Mouse (Mus musculus): ENCODE measurements around the gene Nes. TPM values are rescaled to one million over a fixed set of nuclear protein-coding genes. Genes with fewer than 3 reads are reported as not detected.

Nes gene
- polyA plus RNA-seq, 1 experiment from 2014 or later = 42.0 TPM

DNA sequence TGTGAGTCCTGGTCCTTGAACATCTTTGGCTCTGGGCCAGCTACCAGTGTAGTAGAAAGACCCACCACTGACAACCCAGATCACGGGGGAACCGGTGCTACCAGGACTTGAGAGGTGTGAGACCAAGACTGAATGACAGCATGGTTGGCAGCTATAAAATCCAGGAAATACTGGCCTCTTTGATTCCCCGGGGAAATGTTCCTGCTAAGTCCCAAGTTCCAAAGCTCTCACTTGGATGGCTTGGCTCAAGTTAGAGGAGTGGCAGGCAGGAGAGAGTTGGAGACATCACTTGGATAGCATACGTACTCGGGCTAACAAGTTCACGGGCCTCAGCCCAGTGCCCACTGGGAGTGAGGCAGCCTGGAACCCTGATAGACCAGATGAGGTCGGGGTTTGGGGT is 27.3 kb upstream of the Nes start:
- Histone ChIP-seq H3K4me3 (no peak overlapping the region), H3K4me2 (replicated peaks) (no peak overlapping the region), H3K36me3 (peaks cover 44% of the 10 kb centered on the region), H3K27me3 (no peaks in the 10 kb centered on the region), H3K9ac (no peak overlapping the region), H3K27ac (no peak overlapping the region), H3K9me3 (no peaks in the 10 kb centered on the region), H3K4me1 (peaks cover 43% of the 10 kb centered on the region)
- no peak for ATAC-seq (ENCODE audit: insufficient number of reproducible peaks, insufficient read depth, low FRiP score, low TSS enrichment)
- 82% methylated on average over 7 of the region's 7 CpGs for WGBS

DNA sequence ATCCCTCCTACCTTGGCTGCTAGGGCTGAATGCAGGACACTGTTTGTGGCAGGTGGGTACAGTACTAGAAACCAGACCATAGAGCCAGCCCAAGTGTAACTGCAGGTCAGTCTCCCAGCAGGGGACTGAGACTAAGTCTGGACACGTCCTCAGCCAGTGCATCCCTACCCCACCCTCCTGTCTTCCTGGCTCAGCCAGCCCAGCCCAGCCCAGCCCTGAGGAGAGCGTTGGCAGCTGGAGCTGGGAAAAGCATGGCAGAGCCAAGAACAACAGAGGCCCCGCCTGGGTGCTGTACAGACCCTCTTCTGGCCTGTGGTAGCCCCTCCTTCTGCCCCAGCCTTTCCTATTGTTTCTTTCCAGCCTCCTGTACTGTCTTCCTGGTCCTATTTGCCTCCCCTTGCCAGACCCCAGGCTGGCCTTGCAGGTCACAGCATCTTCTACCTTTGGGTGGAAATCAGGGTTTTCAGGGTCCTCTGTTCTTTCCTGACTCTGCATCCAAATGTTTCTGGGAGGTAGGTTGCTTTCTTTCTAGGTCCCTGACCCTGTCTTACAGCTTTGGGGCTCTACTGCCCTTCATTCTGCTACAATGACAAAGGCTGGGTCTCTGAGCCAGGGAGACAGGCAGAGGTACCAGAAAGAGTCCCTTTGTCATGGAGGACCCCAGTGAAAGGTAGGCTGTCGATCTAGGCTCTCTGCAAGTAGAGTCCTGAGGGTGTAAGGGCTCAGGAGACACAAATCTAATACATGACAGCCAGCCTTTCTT is 25.9 kb upstream of the Nes start:
- ATAC-seq (ENCODE audit: insufficient number of reproducible peaks, insufficient read depth, low FRiP score, low TSS enrichment) = peak; percentile 22; the same call in 1 of the 2 replicates
- 16% methylated on average over 4 of the region's 4 CpGs for WGBS
- Histone ChIP-seq H3K4me2 (replicated peaks) (no peak overlapping the region), H3K36me3 (peaks cover 30% of the 10 kb centered on the region), H3K27ac (peak overlapping the region; percentile 97), H3K9ac (peak overlapping the region; percentile 41; the same call in 1 of the 2 replicates), H3K27me3 (no peaks in the 10 kb centered on the region), H3K4me3 (no peak overlapping the region), H3K9me3 (no peaks in the 10 kb centered on the region), H3K4me1 (peaks cover 50% of the 10 kb centered on the region)

DNA sequence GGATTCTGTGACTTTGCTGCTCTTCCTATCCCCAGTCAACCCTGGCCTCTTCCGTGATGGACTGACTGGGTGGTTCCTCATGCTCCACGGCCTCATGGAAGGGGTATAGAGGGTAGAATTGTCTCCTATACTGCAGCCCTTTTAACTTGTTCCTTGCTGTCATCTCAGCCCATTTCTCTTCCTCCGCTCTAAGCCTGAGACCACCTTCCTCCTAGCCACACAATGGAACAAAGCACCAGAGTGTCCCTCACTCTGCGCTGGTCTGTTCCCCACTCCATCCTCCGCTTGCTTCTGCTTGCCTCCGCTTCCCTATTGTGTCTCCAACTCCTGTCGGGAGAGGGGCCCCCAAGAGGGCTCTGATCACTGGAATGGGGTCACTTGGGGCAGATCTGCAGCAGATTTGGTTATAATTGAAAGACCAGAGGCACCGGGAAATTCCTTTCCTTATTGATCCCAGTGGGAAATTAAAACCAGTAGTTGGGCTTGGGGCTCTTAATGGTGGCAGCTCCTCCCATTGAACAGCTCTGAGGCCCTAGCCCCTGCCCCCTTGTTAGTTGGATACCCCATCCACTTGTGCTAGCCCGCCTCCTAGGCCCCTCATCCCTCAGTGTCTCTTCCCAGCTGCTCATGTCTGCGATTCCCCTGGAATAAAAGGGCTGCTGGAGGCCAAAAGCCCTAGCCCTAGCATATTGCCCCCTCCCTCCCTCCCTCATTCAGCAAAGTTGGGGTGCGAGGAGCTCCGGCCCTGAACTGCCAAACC is 24.9 kb upstream of the Nes start:
- peaks cover 20% of the 10 kb centered on the region for H3K36me3 ChIP-seq
- H3K4me1 ChIP-seq = peaks cover 55% of the 10 kb centered on the region
- no peak overlapping the region for H3K4me3 ChIP-seq
- H3K9me3 ChIP-seq = no peaks in the 10 kb centered on the region
- ATAC-seq (ENCODE audit: insufficient number of reproducible peaks, insufficient read depth, low FRiP score, low TSS enrichment) = no peak
- H3K27me3 ChIP-seq = no peaks in the 10 kb centered on the region
- no peak overlapping the region; the same call in 1 of the 2 replicates for H3K9ac ChIP-seq
- H3K4me2 ChIP-seq (replicated peaks) = peak overlapping the region; percentile 74
- WGBS = 6% methylated on average over 11 of the region's 12 CpGs
- H3K27ac ChIP-seq = peak overlapping the region; percentile 97

DNA sequence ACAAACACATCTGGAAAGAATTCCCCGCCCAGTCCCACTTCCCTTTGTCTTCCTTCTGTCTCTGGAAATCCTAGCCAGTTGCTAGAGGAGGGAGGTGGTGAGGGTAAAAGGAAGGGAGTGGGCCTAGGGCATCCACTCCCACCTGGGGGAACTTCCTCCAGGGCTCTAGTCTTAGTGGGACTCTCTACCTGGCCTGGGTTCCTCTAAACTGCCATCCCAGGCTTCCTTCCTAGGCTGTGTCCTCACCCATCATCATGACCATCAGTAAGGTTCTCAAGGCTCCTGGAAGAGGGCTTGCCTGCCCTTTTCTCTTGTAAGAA is 24.4 kb upstream of the Nes start:
- Histone ChIP-seq H3K9me3 (no peaks in the 10 kb centered on the region), H3K9ac (peak overlapping the region; percentile 69; the same call in 1 of the 2 replicates), H3K4me3 (no peak overlapping the region), H3K27ac (peak overlapping the region; percentile 97), H3K4me1 (peaks cover 60% of the 10 kb centered on the region), H3K4me2 (replicated peaks) (peak overlapping the region; percentile 74), H3K27me3 (no peaks in the 10 kb centered on the region), H3K36me3 (peaks cover 15% of the 10 kb centered on the region)
- 0% methylated on average over 1 of the region's 1 CpGs for WGBS
- ATAC-seq (ENCODE audit: insufficient number of reproducible peaks, insufficient read depth, low FRiP score, low TSS enrichment) = no peak

DNA sequence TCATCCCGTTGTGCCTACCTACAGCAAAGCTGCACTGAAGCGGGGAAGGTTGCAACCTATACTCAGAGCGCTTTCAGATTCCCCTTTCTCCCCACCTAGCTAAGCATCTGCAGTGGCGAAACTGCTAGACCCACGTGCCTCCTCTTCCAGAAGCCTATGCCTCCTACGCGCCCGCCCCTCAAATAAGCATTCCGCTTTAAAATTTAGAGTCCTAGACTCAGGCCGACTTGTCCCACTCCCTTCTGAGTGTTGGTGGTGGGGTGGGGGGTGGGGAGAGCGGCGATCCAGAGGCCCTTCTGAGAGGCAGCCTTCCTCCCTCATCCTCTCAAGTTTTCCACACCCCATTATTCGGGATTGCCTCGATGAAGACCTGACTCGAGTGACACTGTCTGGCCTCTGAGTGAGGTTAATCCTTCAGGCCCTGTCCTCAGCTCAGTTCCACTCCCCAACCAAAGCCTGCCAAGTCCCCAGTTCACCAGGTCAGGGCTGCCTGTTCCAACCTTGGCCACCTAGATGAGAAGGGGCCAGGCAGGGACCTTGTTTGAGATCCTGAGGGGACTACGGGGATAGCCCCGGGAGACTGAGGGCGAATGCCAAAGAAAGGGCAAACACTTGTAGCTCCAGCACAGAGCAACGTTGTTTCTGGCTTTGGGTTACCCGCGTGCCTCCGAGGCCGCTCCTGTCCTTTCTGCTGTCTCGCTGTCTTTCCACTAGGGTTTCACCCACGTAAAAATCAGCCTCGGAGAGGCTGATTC is 23.6 kb upstream of the Nes start:
- Histone ChIP-seq H3K4me3 (peak overlapping the region; percentile 56), H3K9ac (peak overlapping the region; percentile 69), H3K9me3 (no peaks in the 10 kb centered on the region), H3K4me2 (replicated peaks) (peak overlapping the region; percentile 74), H3K4me1 (peaks cover 68% of the 10 kb centered on the region), H3K27ac (peak overlapping the region; percentile 97), H3K36me3 (peaks cover 8% of the 10 kb centered on the region), H3K27me3 (no peaks in the 10 kb centered on the region)
- no peak for ATAC-seq (ENCODE audit: insufficient number of reproducible peaks, insufficient read depth, low FRiP score, low TSS enrichment)
- 2% methylated on average over 26 of the region's 26 CpGs for WGBS

DNA sequence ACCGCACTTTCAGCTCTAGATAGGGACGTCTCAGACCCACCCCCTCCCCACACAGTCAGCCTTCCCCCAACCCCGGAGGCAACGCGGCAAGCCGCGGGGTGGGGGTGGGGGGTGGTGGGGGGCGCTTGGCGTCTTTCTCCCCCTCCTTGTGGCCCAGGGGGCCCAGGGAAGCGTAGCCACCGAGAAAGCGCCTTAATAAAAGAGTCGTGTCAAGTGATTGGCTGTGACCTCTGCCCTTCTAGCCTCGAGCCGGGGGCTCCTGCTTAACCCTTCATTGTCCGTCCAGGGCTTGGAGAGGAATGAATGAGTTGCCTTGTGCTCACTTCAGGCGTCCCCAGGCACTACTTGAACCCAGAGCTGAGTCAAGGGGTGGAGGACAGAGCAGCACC is 23.1 kb upstream of the Nes start:
- Histone ChIP-seq H3K36me3 (peaks cover 7% of the 10 kb centered on the region; the same call in 1 of the 2 replicates), H3K27me3 (no peaks in the 10 kb centered on the region), H3K4me3 (peak overlapping the region; percentile 56), H3K4me1 (peaks cover 73% of the 10 kb centered on the region), H3K4me2 (replicated peaks) (peak overlapping the region; percentile 74), H3K9me3 (no peaks in the 10 kb centered on the region), H3K9ac (peak overlapping the region; percentile 69), H3K27ac (peak overlapping the region; percentile 97)
- no peak for ATAC-seq (ENCODE audit: insufficient number of reproducible peaks, insufficient read depth, low FRiP score, low TSS enrichment)
- WGBS = under 1% methylated on average over 17 of the region's 17 CpGs

DNA sequence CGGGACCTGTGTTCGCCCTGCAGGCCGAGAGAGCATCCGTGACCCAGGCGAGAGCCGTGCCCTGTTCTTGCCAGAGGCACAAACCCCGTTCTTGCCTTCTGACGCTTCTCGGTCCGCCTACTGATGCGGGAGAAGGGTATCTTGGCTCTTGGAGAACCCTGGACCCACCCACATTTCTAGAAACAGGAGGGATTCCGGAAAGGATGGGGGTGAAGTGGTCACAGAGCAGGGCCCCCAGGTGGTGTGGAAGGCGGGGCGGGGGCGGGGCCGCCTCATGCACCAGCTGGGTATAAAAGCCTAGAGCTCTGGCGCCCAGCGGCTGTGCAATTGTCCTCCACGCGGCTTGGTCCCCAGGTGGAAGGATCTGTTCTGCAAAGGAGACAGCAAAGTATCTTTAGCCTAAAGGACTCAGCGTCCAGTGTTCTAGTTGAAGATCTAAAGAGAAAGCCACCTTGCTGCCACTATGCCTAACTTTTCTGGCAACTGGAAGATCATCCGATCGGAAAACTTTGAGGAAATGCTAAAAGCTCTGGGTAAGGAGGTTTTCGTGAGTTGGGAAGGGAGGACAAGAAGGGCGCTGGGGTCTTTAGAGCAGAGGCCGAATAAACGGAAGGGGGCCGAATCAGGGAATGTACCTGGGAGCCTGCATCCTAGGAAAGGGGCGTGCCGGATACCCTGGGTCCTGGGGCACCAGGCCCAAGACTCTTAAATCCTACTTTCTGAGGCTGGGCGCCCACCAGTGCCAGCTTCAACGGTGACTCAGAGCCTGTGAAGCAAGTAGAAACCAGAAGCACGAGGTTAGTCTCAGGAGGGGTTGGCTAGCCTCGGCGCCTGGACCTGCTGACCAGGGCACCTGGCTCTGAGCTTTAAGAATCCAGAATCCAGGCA is 22.3 kb upstream of the Nes start, which contains the start of gene Crabp2:
TSS of gene Crabp2 (plus strand) at position 289 of the 888 bp plus-strand sequence.
- H3K4me3 ChIP-seq = peak within 1 kb of the TSS; percentile 56
- no peak for ATAC-seq (ENCODE audit: insufficient number of reproducible peaks, insufficient read depth, low FRiP score, low TSS enrichment)
- under 1% methylated on average over 35 of the region's 35 CpGs for WGBS
- peaks cover 77% of the 10 kb centered on the region for H3K4me1 ChIP-seq
- H3K36me3 ChIP-seq = peaks cover 15% of the 10 kb centered on the region
- peak within 1 kb of the TSS; percentile 74 for H3K4me2 ChIP-seq (replicated peaks)
- H3K9ac ChIP-seq = peak within 1 kb of the TSS; percentile 69
- H3K27ac ChIP-seq = peak within 1 kb of the TSS; percentile 97
- H3K27me3 ChIP-seq = no peaks in the 10 kb centered on the region
- H3K9me3 ChIP-seq = no peaks in the 10 kb centered on the region

DNA sequence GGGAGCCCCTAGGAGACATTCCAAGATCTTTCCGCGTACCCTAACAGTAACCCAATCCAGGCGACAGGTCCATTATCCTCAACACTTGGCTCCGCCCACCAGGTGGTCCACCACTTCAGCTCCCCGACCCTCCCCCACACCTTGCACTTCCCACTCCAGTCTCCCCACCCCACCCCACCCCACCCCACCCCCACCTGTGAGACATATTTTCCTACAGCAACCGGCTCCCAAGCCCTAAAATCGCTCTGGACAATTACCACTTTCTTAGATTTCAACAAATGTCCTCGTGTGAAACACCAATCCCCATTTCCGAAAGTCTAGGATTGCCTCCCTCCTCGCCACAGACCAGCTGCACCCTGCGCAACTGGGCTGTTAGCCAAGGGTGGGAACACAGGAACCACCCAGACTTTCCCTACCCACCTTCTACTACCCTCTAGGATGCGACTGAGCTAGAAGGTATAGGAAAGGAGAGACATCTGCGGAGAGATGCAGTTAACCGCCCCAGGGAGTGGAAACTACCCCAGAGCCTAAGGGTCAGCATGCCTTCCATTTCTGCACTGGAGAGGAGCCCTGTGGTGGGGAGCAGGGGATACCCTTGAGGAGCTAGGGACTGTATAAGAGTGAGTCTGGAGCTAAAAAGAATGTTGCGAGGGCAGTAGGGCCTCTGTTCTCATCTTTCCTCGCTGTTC is 21.5 kb upstream of the Nes start:
- no peaks in the 10 kb centered on the region for H3K27me3 ChIP-seq
- ATAC-seq (ENCODE audit: insufficient number of reproducible peaks, insufficient read depth, low FRiP score, low TSS enrichment) = 0 out of 2 replicates have a peak, but pooled peaks have one; percentile 19
- no peaks in the 10 kb centered on the region for H3K9me3 ChIP-seq
- H3K4me3 ChIP-seq = peak overlapping the region; percentile 56
- H3K4me1 ChIP-seq = peaks cover 76% of the 10 kb centered on the region
- H3K9ac ChIP-seq = peak overlapping the region; percentile 69
- H3K36me3 ChIP-seq = peaks cover 21% of the 10 kb centered on the region
- peak overlapping the region; percentile 97 for H3K27ac ChIP-seq
- WGBS = 1% methylated on average over 16 of the region's 16 CpGs
- peak overlapping the region; percentile 74 for H3K4me2 ChIP-seq (replicated peaks)

DNA sequence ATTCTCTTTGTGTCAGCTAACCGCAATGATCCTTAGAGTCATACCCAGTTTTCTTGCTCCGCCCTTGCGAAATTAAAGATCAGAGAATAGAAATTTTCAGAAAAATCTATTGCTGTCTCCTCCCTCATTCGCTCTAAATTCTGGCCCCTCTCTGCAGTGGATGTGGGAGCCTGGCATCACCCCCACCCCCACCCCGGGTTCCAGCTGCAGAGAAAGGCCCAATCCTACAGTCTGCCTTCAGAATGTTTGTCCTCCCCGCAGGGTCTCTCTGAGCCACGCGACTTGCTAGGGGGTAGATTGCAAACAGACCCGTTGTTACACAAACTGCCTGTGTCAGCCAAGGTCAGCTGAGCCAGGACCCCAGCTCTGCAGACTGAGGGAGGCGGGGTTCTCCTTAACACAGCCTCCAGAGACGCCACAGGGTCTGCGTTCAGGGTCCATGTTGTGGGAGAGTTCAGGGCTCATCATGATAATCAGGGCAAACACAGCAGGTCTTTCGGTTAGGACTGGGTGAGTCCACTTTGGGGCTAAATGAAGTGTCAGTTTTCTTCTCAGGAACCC is 20.8 kb upstream of the Nes start:
- H3K9me3 ChIP-seq = no peaks in the 10 kb centered on the region
- peaks cover 24% of the 10 kb centered on the region for H3K36me3 ChIP-seq
- no peaks in the 10 kb centered on the region for H3K27me3 ChIP-seq
- H3K4me2 ChIP-seq (replicated peaks) = peak overlapping the region; percentile 74
- H3K4me3 ChIP-seq = peak overlapping the region; percentile 56
- peak overlapping the region; percentile 69 for H3K9ac ChIP-seq
- H3K4me1 ChIP-seq = peaks cover 69% of the 10 kb centered on the region
- ATAC-seq (ENCODE audit: insufficient number of reproducible peaks, insufficient read depth, low FRiP score, low TSS enrichment) = 0 out of 2 replicates have a peak, but pooled peaks have one; percentile 6
- 2% methylated on average over 13 of the region's 13 CpGs for WGBS
- peak overlapping the region; percentile 97 for H3K27ac ChIP-seq

DNA sequence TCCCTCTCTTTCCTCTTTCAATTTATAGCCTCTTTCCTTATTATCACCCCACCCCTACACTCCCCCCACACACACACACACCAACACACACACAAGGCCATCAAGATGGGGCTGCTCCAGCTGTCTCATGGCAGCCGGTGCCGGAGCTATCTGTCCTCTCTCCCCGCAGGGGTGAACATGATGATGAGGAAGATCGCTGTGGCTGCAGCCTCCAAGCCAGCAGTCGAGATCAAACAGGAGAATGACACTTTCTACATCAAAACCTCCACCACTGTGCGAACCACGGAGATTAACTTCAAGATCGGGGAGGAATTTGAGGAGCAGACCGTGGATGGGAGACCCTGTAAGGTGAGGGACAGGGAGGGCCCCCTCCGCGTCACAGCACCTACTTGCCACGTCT is 18.9 kb upstream of the Nes start:
- H3K9ac ChIP-seq = peak overlapping the region; percentile 37; the same call in 1 of the 2 replicates
- H3K27ac ChIP-seq = peak overlapping the region; percentile 69
- peak overlapping the region; percentile 56 for H3K4me3 ChIP-seq
- peaks cover 50% of the 10 kb centered on the region for H3K4me1 ChIP-seq
- H3K27me3 ChIP-seq = no peaks in the 10 kb centered on the region
- ATAC-seq (ENCODE audit: insufficient number of reproducible peaks, insufficient read depth, low FRiP score, low TSS enrichment) = no peak
- 24% methylated on average over 12 of the region's 12 CpGs for WGBS
- H3K4me2 ChIP-seq (replicated peaks) = peak overlapping the region; percentile 74
- H3K36me3 ChIP-seq = peaks cover 24% of the 10 kb centered on the region
- H3K9me3 ChIP-seq = no peaks in the 10 kb centered on the region

All from embryonic facial prominence, embryonic 12.5 days (tissue).